Mouse (Mus musculus): Measurements from ENCODE around the gene Cnot4. TPM values are rescaled to one million over a fixed set of nuclear protein-coding genes. Genes with fewer than 3 reads are reported as not detected.

Cnot4 gene
- total and polyA plus RNA-seq, 3 experiments, result 11.0 to 23.4 (median 21.9) TPM

DNA sequence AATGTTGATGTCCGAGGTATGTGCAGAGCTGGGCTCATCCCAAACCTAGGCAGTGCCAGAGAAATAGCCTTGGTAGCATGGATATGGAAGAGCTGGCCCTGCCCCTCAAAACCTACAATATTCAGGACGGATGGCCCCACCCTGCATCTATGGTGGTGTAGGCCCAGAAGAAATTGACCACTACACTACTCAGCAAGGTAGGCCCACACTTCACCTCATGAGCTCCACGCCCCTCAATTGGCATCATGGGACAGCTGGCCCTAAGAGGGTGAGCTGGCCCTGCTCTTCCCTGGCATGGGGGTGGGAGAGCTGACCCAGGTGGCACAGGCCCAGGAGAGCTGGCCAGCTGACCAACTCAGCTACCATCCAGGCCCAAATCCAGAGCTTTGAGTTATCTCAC lies 48.6 kb downstream of the Cnot4 start:
- Histone ChIP-seq H3K4me1 (ENCODE audit: control insufficient read depth, insufficient read depth, low read length) (no peaks in the 10 kb centered on the region), H3K27ac (no peak overlapping the region), H3K9ac (ENCODE audit: low read depth, low read length) (no peak overlapping the region), H3K36me3 (ENCODE audit: control insufficient read depth, insufficient read depth, low read length) (no peaks in the 10 kb centered on the region), H3K79me2 (replicated peaks; ENCODE audit: control insufficient read depth, insufficient read depth, low read length) (peaks cover 1% of the 10 kb centered on the region; the same call in 1 of the 2 replicates), H3K27me3 (ENCODE audit: control insufficient read depth, insufficient read depth, low read length) (no peaks in the 10 kb centered on the region), H3K4me3 (no peak overlapping the region)
- WGBS, result 100% methylated on average over 3 of the region's 3 CpGs
- TF ChIP-seq POLR2A (IDR thresholded peaks at IDR 0.05; ENCODE audit: insufficient read depth, low read depth, low read length) (no peak), CTCF (IDR thresholded peaks at IDR 0.05) (no peak), EP300 (IDR thresholded peaks at IDR 0.05; ENCODE audit: insufficient read depth, low read depth, low read length) (no peak)
- intact Hi-C loops (cut with DNase I), result no loop called here
- no peak for DNase-seq

DNA sequence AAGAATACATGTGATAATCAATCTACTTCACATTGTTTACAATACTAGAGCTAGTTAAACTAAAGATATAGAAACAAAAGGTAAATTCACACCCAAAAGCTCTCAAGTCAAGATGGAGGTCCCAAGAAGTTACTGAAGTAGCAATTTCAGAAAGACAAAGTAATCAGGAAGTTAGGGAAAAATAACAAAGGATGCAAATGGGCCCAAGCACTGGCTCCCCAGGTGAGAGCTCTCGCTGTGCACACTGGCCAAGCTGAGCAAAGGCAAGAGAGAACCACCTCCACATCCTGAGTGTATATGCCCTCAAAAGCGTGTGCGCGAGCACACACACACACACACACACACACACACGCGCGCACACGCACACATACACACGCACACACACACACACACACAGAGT lies 58.4 kb downstream of the Cnot4 start:
- no peak overlapping the region for H3K4me3 ChIP-seq
- intact Hi-C loops (cut with DNase I), result no loop called here
- no peaks in the 10 kb centered on the region for H3K4me1 ChIP-seq (ENCODE audit: control insufficient read depth, insufficient read depth, low read length)
- no peak overlapping the region for H3K9ac ChIP-seq (ENCODE audit: low read depth, low read length)
- no peak overlapping the region for H3K27ac ChIP-seq
- no peak for DNase-seq
- TF ChIP-seq POLR2A (IDR thresholded peaks at IDR 0.05; ENCODE audit: insufficient read depth, low read depth, low read length) (no peak), CTCF (IDR thresholded peaks at IDR 0.05) (no peak), EP300 (IDR thresholded peaks at IDR 0.05; ENCODE audit: insufficient read depth, low read depth, low read length) (no peak)
- no peaks in the 10 kb centered on the region; the same call in 1 of the 2 replicates for H3K79me2 ChIP-seq (replicated peaks; ENCODE audit: control insufficient read depth, insufficient read depth, low read length)
- H3K27me3 ChIP-seq (ENCODE audit: control insufficient read depth, insufficient read depth, low read length), result no peaks in the 10 kb centered on the region
- 0 out of 2 replicates have a peak, but pooled peaks cover 2% of the 10 kb centered on the region for H3K36me3 ChIP-seq (ENCODE audit: control insufficient read depth, insufficient read depth, low read length)
- 96% methylated on average over 9 of the region's 9 CpGs for WGBS

DNA sequence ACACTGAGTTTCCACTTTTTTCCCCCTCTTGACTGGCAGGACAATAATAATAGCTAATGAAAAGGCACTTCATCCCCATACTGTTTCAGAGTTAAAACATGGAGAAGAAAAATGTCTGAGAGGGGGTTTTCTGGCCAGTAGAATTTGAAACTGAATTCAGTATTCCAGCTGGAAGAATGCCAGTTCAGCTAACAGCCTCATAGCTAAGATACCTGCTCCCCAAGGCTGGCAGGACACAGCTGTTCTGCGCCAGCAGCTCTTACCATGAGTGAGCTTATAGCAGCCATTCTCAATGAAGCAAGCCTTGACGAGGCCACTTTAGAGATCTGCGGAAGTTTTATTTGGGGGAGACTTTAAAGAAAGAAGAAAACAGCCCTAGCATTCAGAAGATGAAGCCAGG lies 62.3 kb downstream of the Cnot4 start:
- no peak overlapping the region for H3K9ac ChIP-seq (ENCODE audit: low read depth, low read length)
- no peak overlapping the region for H3K27ac ChIP-seq
- 74% methylated on average over 3 of the region's 3 CpGs for WGBS
- no peaks in the 10 kb centered on the region for H3K27me3 ChIP-seq (ENCODE audit: control insufficient read depth, insufficient read depth, low read length)
- H3K36me3 ChIP-seq (ENCODE audit: control insufficient read depth, insufficient read depth, low read length), result peaks cover 2% of the 10 kb centered on the region; the same call in 1 of the 2 replicates
- H3K4me3 ChIP-seq, result no peak overlapping the region
- no peaks in the 10 kb centered on the region; the same call in 1 of the 2 replicates for H3K79me2 ChIP-seq (replicated peaks; ENCODE audit: control insufficient read depth, insufficient read depth, low read length)
- H3K4me1 ChIP-seq (ENCODE audit: control insufficient read depth, insufficient read depth, low read length), result no peaks in the 10 kb centered on the region
- TF ChIP-seq CTCF (IDR thresholded peaks at IDR 0.05) (no peak), EP300 (IDR thresholded peaks at IDR 0.05; ENCODE audit: insufficient read depth, low read depth, low read length) (no peak), POLR2A (IDR thresholded peaks at IDR 0.05; ENCODE audit: insufficient read depth, low read depth, low read length) (no peak)
- DNase-seq, result no peak
- intact Hi-C loops (cut with DNase I), result no loop called here

DNA sequence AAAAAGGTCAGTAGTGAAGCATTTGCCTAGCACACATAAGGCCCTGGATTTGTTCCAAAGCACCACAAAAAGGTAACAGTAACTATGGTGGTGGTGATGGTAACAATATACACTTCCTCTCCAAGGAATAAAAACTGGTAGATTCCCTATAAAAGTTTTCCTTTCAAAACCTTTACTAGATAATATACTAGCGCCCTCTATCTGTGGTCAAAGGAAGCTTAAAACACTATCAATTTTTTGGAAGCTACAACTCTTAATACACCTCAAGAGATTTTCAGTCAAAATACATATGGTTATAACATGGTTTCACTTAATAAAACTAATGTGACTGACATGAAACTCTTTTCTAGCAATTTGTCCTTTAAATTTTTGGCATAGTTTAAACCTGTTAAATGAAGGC lies 71.1 kb downstream of the Cnot4 start:
- TF ChIP-seq EP300 (IDR thresholded peaks at IDR 0.05; ENCODE audit: insufficient read depth, low read depth, low read length) (no peak), POLR2A (IDR thresholded peaks at IDR 0.05; ENCODE audit: insufficient read depth, low read depth, low read length) (no peak), CTCF (IDR thresholded peaks at IDR 0.05) (peak; percentile 70)

DNA sequence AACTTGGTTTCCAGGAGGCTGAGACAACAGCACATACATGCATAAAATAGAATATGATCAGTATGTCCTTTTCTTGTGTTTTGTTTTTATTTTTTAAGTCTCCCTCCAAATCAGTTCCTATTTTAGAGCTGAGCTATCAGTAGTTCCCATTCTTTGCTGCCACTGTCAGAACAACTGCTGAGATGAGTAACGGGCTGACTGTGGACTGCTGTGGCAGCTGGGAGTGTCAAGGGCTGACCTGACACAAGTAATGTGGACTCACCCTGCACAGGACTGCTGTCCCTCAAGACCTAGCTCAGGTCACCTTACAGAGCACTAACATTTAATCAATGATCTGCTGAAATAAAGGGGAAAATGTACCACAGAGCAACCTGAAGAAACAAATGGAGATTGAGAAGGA lies 90.4 kb downstream of the Cnot4 start:
- DNase-seq, result no peak
- no peaks in the 10 kb centered on the region for H3K27me3 ChIP-seq (ENCODE audit: control insufficient read depth, insufficient read depth, low read length)
- no peak overlapping the region for H3K9ac ChIP-seq (ENCODE audit: low read depth, low read length)
- WGBS, result 69% methylated on average over 1 of the region's 1 CpGs
- no peak overlapping the region for H3K4me3 ChIP-seq
- peaks cover 1% of the 10 kb centered on the region for H3K36me3 ChIP-seq (ENCODE audit: control insufficient read depth, insufficient read depth, low read length)
- TF ChIP-seq EP300 (IDR thresholded peaks at IDR 0.05; ENCODE audit: insufficient read depth, low read depth, low read length) (no peak), CTCF (IDR thresholded peaks at IDR 0.05) (no peak), POLR2A (IDR thresholded peaks at IDR 0.05; ENCODE audit: insufficient read depth, low read depth, low read length) (no peak)
- no peaks in the 10 kb centered on the region for H3K79me2 ChIP-seq (replicated peaks; ENCODE audit: control insufficient read depth, insufficient read depth, low read length)
- no peaks in the 10 kb centered on the region for H3K4me1 ChIP-seq (ENCODE audit: control insufficient read depth, insufficient read depth, low read length)
- intact Hi-C loops (cut with DNase I), result no loop called here
- H3K27ac ChIP-seq, result no peak overlapping the region

More for the DNA sequence above, 71.1 kb downstream of the Cnot4 start:
- no peaks in the 10 kb centered on the region; the same call in 1 of the 2 replicates for H3K36me3 ChIP-seq (ENCODE audit: control insufficient read depth, insufficient read depth, low read length)
- 32% methylated on average over 1 of the region's 1 CpGs for WGBS
- H3K9ac ChIP-seq (ENCODE audit: low read depth, low read length), result no peak overlapping the region
- no peak overlapping the region for H3K27ac ChIP-seq
- intact Hi-C loops (cut with DNase I), result no loop called here
- no peaks in the 10 kb centered on the region for H3K27me3 ChIP-seq (ENCODE audit: control insufficient read depth, insufficient read depth, low read length)
- H3K4me3 ChIP-seq, result no peak overlapping the region
- DNase-seq, result no peak
- no peaks in the 10 kb centered on the region for H3K79me2 ChIP-seq (replicated peaks; ENCODE audit: control insufficient read depth, insufficient read depth, low read length)
- H3K4me1 ChIP-seq (ENCODE audit: control insufficient read depth, insufficient read depth, low read length), result no peaks in the 10 kb centered on the region

DNA sequence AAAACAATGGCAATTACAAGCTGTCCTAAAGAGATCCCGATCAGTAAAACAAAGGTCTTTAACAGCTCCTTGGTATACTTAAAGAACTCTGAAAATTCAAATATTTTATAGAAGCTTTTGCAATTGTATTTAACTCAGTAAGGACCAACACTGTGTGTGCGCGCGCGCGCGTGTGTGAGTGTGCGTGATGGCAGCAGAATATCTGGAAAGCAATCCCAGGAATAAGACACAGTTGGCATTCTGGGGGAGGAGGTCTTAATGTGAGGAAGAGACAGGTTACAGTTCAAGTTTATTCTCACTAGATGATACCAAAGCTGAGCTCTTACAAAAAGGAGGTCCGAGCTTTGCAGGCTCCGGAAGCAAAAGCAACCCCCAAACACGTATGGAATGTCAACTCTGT lies 100.2 kb downstream of the Cnot4 start:
- H3K4me1 ChIP-seq (ENCODE audit: control insufficient read depth, insufficient read depth, low read length), result no peaks in the 10 kb centered on the region
- 93% methylated on average over 11 of the region's 11 CpGs for WGBS
- intact Hi-C loops (cut with DNase I), result no loop called here
- H3K27ac ChIP-seq, result no peak overlapping the region
- no peaks in the 10 kb centered on the region for H3K79me2 ChIP-seq (replicated peaks; ENCODE audit: control insufficient read depth, insufficient read depth, low read length)
- H3K27me3 ChIP-seq (ENCODE audit: control insufficient read depth, insufficient read depth, low read length), result no peaks in the 10 kb centered on the region
- no peak overlapping the region for H3K4me3 ChIP-seq
- H3K36me3 ChIP-seq (ENCODE audit: control insufficient read depth, insufficient read depth, low read length), result no peaks in the 10 kb centered on the region
- DNase-seq, result no peak
- H3K9ac ChIP-seq (ENCODE audit: low read depth, low read length), result no peak overlapping the region
- TF ChIP-seq CTCF (IDR thresholded peaks at IDR 0.05) (no peak), EP300 (IDR thresholded peaks at IDR 0.05; ENCODE audit: insufficient read depth, low read depth, low read length) (no peak), POLR2A (IDR thresholded peaks at IDR 0.05; ENCODE audit: insufficient read depth, low read depth, low read length) (no peak)
